Mouse (Mus musculus): ENCODE results near the gene Ube4a. TPM values are rescaled to one million over a fixed set of nuclear protein-coding genes. Genes with fewer than 3 reads are reported as not detected.
A peak's percentile ranks its signal among the peaks of the same experiment; 100 is the strongest.

Gene Ube4a
- polyA plus RNA-seq, 1 experiment from 2014 or later: 24.3 TPM

DNA sequence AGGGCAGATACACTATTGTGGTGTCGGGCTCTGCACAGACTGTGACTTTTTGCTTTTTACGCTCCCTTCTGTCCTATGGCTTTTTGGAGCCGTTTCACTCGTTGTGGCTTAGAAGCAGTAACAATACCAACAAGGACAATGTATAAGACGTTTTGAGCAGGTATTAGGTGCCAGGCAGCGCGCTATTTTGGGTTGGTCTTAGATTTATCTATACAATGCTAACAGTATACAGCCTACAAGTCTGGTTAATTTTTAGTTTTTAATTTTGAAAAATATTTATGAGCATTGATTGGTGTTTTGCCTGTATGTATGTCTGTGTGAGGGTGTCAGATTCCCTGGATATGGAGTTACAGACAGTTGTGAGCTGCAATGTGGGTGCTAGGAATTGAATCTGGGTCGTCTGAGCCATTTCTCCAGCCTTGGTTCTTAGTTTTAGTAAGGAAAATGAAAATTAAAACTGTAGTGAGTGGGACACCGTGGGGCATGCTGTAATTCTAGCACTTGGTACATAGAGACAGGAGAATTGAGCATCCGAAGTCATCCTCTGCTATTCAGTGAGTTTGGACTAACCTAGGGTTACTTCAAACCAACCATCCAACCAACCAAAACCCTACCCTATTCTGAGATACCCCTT is 550 bp upstream of the Ube4a start:
- peak overlapping the region; percentile 76 for H3K4me3 ChIP-seq (ENCODE audit: low read length)
- 14% methylated on average over 10 of the region's 10 CpGs for WGBS
- peak; percentile 54; the same call in 1 of the 2 replicates for ATAC-seq (ENCODE audit: low FRiP score, low TSS enrichment)
- H3K4me1 ChIP-seq (ENCODE audit: insufficient read depth, low read length): peaks cover 15% of the 10 kb centered on the region; the same call in 1 of the 2 replicates
- H3K27ac ChIP-seq (ENCODE audit: low read length): 0 out of 2 replicates have a peak overlapping the region, but pooled peaks have one; percentile 52
- no peaks in the 10 kb centered on the region for H3K9me3 ChIP-seq (ENCODE audit: low read length)
- H3K36me3 ChIP-seq (ENCODE audit: insufficient read depth, low read length): peaks cover 7% of the 10 kb centered on the region; the same call in 1 of the 2 replicates
- peak overlapping the region; percentile 63 for H3K9ac ChIP-seq (replicated peaks; ENCODE audit: low read length)
- no peaks in the 10 kb centered on the region for H3K27me3 ChIP-seq (ENCODE audit: insufficient read depth, low read length)
- peak overlapping the region; percentile 88 for H3K4me2 ChIP-seq (replicated peaks; ENCODE audit: low read depth, low read length)

DNA sequence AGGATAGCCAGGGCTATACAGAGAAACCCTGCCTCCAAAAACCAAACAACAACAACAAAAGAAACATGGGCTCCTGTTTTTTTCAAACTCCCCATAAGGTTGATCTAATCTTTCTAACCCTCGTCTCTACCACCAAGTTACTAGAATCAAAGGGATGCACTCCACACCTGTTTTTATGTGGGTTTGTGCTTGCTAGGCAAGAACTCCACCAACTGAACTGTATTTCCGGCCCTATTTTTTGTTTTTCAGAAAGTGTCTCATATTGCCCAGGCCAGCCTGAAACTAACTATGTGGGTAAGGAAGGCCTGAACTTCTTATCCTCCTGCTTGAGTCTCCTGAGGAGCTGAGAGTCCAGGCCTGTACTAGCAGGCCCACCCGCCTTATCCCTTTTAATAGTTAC is 11.0 kb downstream of the Ube4a start:
- no peak for ATAC-seq (ENCODE audit: low FRiP score, low TSS enrichment)
- no peak overlapping the region for H3K27ac ChIP-seq (ENCODE audit: low read length)
- peaks cover 56% of the 10 kb centered on the region for H3K36me3 ChIP-seq (ENCODE audit: insufficient read depth, low read length)
- H3K4me3 ChIP-seq (ENCODE audit: low read length): no peak overlapping the region
- H3K4me1 ChIP-seq (ENCODE audit: insufficient read depth, low read length): no peaks in the 10 kb centered on the region
- H3K9ac ChIP-seq (replicated peaks; ENCODE audit: low read length): no peak overlapping the region
- H3K4me2 ChIP-seq (replicated peaks; ENCODE audit: low read depth, low read length): no peak overlapping the region
- H3K9me3 ChIP-seq (ENCODE audit: low read length): no peaks in the 10 kb centered on the region
- WGBS: 91% methylated on average over 3 of the region's 3 CpGs
- no peaks in the 10 kb centered on the region for H3K27me3 ChIP-seq (ENCODE audit: insufficient read depth, low read length)

DNA sequence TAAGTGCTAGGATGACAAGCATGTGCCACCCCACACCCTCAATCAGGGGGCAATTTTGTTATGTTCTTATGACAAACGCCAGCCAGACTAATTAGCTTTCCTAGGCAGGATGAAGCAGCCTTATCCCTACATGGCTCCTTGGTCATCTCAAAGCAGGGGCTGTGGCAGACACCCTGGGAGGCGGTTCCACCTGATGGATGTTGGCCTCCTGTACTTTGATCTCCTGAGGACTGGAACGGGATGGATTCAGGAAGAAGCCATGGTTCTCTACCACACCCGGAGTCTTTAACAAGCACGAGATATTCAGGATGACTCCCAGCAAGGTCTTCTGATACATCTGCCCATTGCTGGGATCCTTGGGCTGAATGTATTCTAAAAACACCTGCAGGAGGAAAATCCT is 17.6 kb downstream of the Ube4a start:
- Histone ChIP-seq H3K4me2 (replicated peaks; ENCODE audit: low read depth, low read length) (no peak overlapping the region), H3K4me1 (ENCODE audit: insufficient read depth, low read length) (no peaks in the 10 kb centered on the region), H3K9me3 (ENCODE audit: low read length) (no peaks in the 10 kb centered on the region), H3K36me3 (ENCODE audit: insufficient read depth, low read length) (peaks cover 56% of the 10 kb centered on the region), H3K27me3 (ENCODE audit: insufficient read depth, low read length) (no peaks in the 10 kb centered on the region), H3K27ac (ENCODE audit: low read length) (no peak overlapping the region), H3K9ac (replicated peaks; ENCODE audit: low read length) (no peak overlapping the region), H3K4me3 (ENCODE audit: low read length) (no peak overlapping the region)
- WGBS: 87% methylated on average over 5 of the region's 5 CpGs
- no peak for ATAC-seq (ENCODE audit: low FRiP score, low TSS enrichment)

DNA sequence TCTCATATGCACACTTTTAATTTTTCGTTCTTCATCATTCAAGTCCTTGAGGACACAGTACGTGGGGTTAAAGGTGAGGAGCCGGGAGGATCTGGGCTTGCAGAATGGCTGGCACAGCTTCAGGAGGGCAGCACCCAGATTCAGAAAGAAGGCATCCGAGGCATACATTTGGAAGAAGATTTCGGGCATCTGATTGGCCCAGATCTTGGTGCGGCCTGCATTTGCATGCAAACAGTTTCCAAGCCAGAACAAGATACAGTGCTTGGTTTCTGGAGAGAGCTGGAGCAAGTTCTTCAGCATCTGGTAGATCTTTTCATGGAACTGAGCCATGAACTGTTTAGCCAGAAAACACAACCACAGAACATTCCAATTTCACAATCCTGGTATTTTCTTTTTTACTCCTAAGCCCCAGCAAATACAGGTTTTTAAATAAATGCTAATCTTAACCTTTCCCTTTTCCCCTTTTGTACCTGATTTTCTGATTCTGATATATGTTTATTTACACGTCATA is 19.2 kb downstream of the Ube4a start:
- peaks cover 57% of the 10 kb centered on the region for H3K36me3 ChIP-seq (ENCODE audit: insufficient read depth, low read length)

DNA sequence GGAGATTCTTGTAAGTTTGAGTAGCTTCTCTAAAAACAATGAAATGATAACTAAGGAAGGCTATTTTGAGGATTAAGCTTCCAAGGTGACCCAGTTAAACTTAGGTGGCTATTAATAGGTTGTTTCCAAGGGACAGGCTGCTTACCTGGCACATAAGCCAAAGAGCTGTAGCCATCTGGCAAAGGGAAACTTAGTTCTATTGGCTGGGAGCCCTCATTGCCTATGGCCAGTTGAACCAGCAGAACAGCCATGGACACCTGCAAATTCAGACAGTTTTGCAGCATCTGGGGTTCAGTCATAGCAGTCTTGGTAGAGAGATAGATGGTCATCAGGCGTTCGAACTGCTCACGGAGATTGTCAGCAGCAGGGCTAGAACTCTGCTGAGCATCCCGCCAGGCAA is 23.0 kb downstream of the Ube4a start:
- H3K4me1 ChIP-seq (ENCODE audit: insufficient read depth, low read length): no peaks in the 10 kb centered on the region
- H3K4me2 ChIP-seq (replicated peaks; ENCODE audit: low read depth, low read length): no peak overlapping the region
- 98% methylated on average over 4 of the region's 4 CpGs for WGBS
- H3K27ac ChIP-seq (ENCODE audit: low read length): no peak overlapping the region
- no peaks in the 10 kb centered on the region for H3K27me3 ChIP-seq (ENCODE audit: insufficient read depth, low read length)
- no peak for ATAC-seq (ENCODE audit: low FRiP score, low TSS enrichment)
- H3K9me3 ChIP-seq (ENCODE audit: low read length): no peaks in the 10 kb centered on the region
- no peak overlapping the region for H3K9ac ChIP-seq (replicated peaks; ENCODE audit: low read length)
- peaks cover 53% of the 10 kb centered on the region for H3K36me3 ChIP-seq (ENCODE audit: insufficient read depth, low read length)
- no peak overlapping the region for H3K4me3 ChIP-seq (ENCODE audit: low read length)

More for the DNA sequence above, 19.2 kb downstream of the Ube4a start:
- H3K4me3 ChIP-seq (ENCODE audit: low read length): no peak overlapping the region
- H3K4me1 ChIP-seq (ENCODE audit: insufficient read depth, low read length): no peaks in the 10 kb centered on the region
- no peaks in the 10 kb centered on the region for H3K9me3 ChIP-seq (ENCODE audit: low read length)
- ATAC-seq (ENCODE audit: low FRiP score, low TSS enrichment): no peak
- no peaks in the 10 kb centered on the region for H3K27me3 ChIP-seq (ENCODE audit: insufficient read depth, low read length)
- 95% methylated on average over 7 of the region's 7 CpGs for WGBS
- no peak overlapping the region for H3K9ac ChIP-seq (replicated peaks; ENCODE audit: low read length)
- H3K4me2 ChIP-seq (replicated peaks; ENCODE audit: low read depth, low read length): no peak overlapping the region
- H3K27ac ChIP-seq (ENCODE audit: low read length): no peak overlapping the region

DNA sequence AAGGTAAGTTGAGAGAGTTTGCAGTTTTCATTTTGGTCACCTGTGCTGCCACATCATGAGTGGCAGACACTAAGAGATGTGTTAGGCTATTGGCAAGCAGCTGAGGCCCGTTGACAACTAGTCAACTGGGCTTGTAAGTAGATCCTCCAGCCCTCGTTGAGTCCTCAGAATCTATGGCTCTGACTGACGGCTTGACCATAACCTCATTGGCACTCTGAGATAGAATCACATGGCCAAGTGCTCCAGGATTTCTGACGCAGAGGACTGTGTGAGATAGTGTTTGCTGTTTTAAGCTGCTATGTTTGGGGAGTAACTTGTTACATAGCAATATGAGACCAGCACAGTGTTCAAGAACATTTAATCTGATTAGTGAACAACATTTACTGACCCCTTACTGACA is 23.6 kb downstream of the Ube4a start:
- WGBS: 80% methylated on average over 4 of the region's 4 CpGs
- H3K4me2 ChIP-seq (replicated peaks; ENCODE audit: low read depth, low read length): no peak overlapping the region
- H3K36me3 ChIP-seq (ENCODE audit: insufficient read depth, low read length): peaks cover 52% of the 10 kb centered on the region
- no peak overlapping the region for H3K9ac ChIP-seq (replicated peaks; ENCODE audit: low read length)
- no peaks in the 10 kb centered on the region for H3K27me3 ChIP-seq (ENCODE audit: insufficient read depth, low read length)
- ATAC-seq (ENCODE audit: low FRiP score, low TSS enrichment): no peak
- no peaks in the 10 kb centered on the region for H3K4me1 ChIP-seq (ENCODE audit: insufficient read depth, low read length)
- H3K9me3 ChIP-seq (ENCODE audit: low read length): no peaks in the 10 kb centered on the region
- H3K27ac ChIP-seq (ENCODE audit: low read length): no peak overlapping the region
- H3K4me3 ChIP-seq (ENCODE audit: low read length): no peak overlapping the region

DNA sequence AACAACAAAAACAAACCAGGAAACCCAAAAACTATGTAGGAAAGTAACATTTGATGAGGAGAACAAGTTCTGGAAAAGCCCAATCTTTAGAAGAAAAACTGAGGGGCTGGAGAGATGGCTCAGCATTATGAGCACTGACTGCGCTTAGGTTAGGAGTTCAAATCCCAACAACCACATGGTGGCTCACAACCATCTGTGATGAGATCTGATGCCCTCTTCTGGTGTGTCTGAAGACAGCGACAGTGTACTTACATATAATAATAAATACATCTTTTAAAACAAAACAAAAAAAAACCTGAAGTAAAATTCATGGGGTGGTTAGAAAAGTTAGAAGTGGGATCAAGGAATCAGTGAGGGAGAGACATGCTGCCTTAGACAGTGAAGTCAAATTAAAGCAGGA is 43.9 kb downstream of the Ube4a start:
- Histone ChIP-seq H3K9ac (replicated peaks; ENCODE audit: low read length) (no peak overlapping the region; the same call in 1 of the 2 replicates), H3K4me1 (ENCODE audit: insufficient read depth, low read length) (peaks cover 8% of the 10 kb centered on the region), H3K27me3 (ENCODE audit: insufficient read depth, low read length) (no peaks in the 10 kb centered on the region), H3K4me3 (ENCODE audit: low read length) (peak overlapping the region; percentile 95), H3K27ac (ENCODE audit: low read length) (peak overlapping the region; percentile 97; the same call in 1 of the 2 replicates), H3K4me2 (replicated peaks; ENCODE audit: low read depth, low read length) (peak overlapping the region; percentile 66), H3K36me3 (ENCODE audit: insufficient read depth, low read length) (no peaks in the 10 kb centered on the region), H3K9me3 (ENCODE audit: low read length) (no peaks in the 10 kb centered on the region)
- 76% methylated on average over 2 of the region's 2 CpGs for WGBS
- no peak for ATAC-seq (ENCODE audit: low FRiP score, low TSS enrichment)

DNA sequence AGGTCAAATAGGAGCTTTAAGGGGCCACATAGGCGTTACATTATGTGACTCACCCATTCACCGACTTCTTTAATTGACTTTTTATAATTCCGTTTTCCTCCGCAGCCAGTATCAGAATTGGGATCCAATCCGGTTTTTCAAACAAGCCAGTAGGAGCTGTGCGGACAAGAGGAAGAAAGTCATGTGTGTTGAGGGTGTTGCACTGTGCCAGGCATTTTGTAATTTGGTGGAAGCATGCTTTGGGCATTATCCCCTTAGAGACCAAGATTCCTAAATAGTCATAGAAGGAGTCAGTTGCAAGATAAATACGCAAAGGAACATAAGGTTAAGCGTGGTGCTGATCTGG is 44.3 kb downstream of the Ube4a start:
- peak; percentile 90 for ATAC-seq (ENCODE audit: low FRiP score, low TSS enrichment)
- Histone ChIP-seq H3K9me3 (ENCODE audit: low read length) (no peaks in the 10 kb centered on the region), H3K36me3 (ENCODE audit: insufficient read depth, low read length) (no peaks in the 10 kb centered on the region), H3K9ac (replicated peaks; ENCODE audit: low read length) (peak overlapping the region; percentile 94), H3K4me2 (replicated peaks; ENCODE audit: low read depth, low read length) (peak overlapping the region; percentile 66), H3K4me3 (ENCODE audit: low read length) (peak overlapping the region; percentile 95), H3K27ac (ENCODE audit: low read length) (peak overlapping the region; percentile 97), H3K4me1 (ENCODE audit: insufficient read depth, low read length) (peaks cover 8% of the 10 kb centered on the region), H3K27me3 (ENCODE audit: insufficient read depth, low read length) (no peaks in the 10 kb centered on the region)
- WGBS: 1% methylated on average over 8 of the region's 8 CpGs

DNA sequence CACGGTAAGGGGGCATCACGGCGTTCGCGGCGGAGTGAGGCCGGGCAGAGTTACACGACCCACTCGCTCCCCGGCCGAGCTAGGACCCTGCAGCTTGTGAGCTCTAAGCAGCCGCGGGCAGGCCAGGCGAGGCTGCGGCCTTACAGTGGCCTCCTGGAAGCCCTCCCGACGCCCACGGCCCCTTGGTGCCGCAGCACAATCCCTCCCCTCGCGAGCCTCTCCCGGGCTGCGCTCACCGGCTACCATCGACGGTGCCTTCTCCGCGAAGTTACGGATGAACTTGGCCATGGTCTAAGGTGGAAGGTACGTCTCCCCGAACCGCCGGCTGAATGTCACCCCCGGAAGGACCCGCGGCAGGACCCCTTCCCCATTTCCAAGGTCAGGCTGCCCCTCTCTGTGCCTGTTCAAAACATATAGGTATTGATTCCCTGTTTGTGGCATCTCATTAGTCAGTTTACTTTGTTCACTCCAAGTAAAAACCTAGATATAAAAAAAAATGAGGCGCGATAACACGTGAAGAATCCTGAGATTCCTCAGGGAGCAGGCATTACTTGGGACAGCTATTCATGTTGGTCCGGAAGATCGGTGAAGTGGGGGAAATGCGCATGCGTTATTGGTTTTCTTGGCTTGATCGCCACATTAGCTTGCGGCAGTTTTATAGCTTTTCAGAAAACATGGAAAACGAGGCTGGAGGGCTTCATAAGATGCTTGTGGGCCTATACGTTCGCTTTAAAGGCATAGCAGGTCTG is 44.9 kb downstream of the Ube4a start, which contains the start of gene Atp5l:
TSS of gene Atp5l (minus strand) at position 369 of the 749 bp plus-strand sequence.
- no peaks in the 10 kb centered on the region for H3K9me3 ChIP-seq (ENCODE audit: low read length)

DNA sequence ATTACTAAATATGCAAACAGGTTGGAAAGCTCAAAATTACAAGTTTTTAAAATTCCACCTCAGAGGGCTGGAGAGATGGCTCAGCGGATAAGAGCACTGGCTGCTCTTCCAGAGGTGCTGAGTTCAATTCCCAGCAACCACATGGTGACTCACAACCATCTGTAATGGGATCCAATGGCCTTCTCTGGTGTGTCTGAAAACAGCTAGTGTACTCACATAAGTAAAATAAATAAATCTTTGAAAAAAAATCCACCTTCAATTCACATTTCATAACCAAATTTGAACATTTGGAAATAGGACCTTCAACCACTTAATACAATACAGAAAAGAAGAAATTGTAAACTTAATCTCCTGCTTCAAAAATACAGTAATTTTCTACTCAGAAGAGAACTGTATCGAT is 45.8 kb downstream of the Ube4a start:
- 30% methylated on average over 2 of the region's 2 CpGs for WGBS
- H3K36me3 ChIP-seq (ENCODE audit: insufficient read depth, low read length): no peaks in the 10 kb centered on the region
- no peak overlapping the region for H3K27ac ChIP-seq (ENCODE audit: low read length)
- no peaks in the 10 kb centered on the region for H3K9me3 ChIP-seq (ENCODE audit: low read length)
- H3K4me2 ChIP-seq (replicated peaks; ENCODE audit: low read depth, low read length): peak overlapping the region; percentile 76
- no peak for ATAC-seq (ENCODE audit: low FRiP score, low TSS enrichment)
- peak overlapping the region; percentile 94 for H3K9ac ChIP-seq (replicated peaks; ENCODE audit: low read length)
- H3K4me3 ChIP-seq (ENCODE audit: low read length): peak overlapping the region; percentile 95
- no peaks in the 10 kb centered on the region for H3K27me3 ChIP-seq (ENCODE audit: insufficient read depth, low read length)
- H3K4me1 ChIP-seq (ENCODE audit: insufficient read depth, low read length): peaks cover 18% of the 10 kb centered on the region

More for the DNA sequence above, 44.9 kb downstream of the Ube4a start, which contains the start of gene Atp5l:
- Histone ChIP-seq H3K4me1 (ENCODE audit: insufficient read depth, low read length) (peaks cover 8% of the 10 kb centered on the region), H3K4me3 (ENCODE audit: low read length) (peak within 1 kb of the TSS; percentile 95), H3K27ac (ENCODE audit: low read length) (peak within 1 kb of the TSS; percentile 97), H3K27me3 (ENCODE audit: insufficient read depth, low read length) (no peaks in the 10 kb centered on the region), H3K9ac (replicated peaks; ENCODE audit: low read length) (peak within 1 kb of the TSS; percentile 94), H3K4me2 (replicated peaks; ENCODE audit: low read depth, low read length) (peak within 1 kb of the TSS; percentile 76), H3K36me3 (ENCODE audit: insufficient read depth, low read length) (no peaks in the 10 kb centered on the region)
- under 1% methylated on average over 48 of the region's 48 CpGs for WGBS
- ATAC-seq (ENCODE audit: low FRiP score, low TSS enrichment): peak; percentile 89
